Mouse (Mus musculus) frontal cortex, postnatal 14 days (tissue): Measurements from ENCODE around the gene Smarce1.

ENCODE experiments used
- DNase-seq, 2 experiments: peaks; one replicate each; pipeline ENCODE4 v3.0.0; 2022; ENCODE audit warnings: low spot score in 2 of 2

The Smarce1 gene

DNA sequence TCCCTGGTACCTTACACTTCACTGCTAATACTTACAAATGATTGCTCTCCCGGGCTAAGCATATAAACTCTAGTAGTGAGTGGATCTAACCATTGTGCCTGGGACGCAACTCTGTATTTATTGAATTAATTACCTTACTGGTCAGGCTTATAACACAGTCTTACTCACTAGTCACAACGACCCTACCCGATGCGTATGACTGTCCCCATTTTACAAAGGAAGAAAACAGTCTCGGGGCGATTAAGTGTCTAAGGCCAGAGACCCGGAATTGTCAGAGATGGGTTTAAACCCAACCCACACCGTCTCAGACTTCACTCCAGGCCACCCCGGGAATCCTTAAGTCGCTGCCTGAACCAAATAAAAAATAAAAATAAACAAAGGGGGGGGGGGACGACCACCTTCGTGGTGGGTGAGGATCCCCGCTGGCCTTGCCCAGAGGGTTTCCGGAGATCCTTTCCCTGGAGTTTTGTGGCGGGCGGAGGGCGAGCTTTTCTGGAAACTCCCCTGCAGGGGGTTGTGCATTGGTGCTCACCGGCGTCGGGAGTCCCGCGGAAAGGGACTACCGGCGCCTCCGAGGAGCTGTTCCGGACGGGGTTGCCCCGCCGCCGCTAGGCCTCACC is 1.1 kb downstream of the Smarce1 start:
- DNase-seq = no peak

GRCm38 (mm10) chr11:99226298-99226697 is 4.5 kb downstream of the Smarce1 start:
- DNase-seq = no peak

GRCm38 (mm10) chr11:99223310-99223709 is 7.5 kb downstream of the Smarce1 start:
- no peak for DNase-seq

DNA sequence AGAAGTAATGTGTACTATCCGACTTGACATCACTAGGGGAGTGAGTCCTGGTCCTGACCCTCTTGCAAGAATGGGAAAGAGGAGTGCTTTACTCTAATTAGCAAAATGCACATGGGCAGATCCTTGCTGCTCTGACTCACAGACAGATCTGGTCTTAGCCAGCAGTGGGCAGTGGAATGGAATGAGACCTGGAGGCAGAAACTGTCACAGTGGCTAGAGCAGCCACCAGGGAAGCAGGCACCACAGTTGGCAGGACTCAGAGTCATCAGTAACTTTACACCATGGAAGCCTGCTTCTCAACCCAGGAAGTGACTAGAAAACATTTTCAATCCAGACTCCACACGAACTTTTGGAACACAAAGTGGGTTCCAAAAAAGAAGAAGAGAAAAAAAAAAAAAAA is 9.0 kb downstream of the Smarce1 start:
- DNase-seq = no peak

GRCm38 (mm10) chr11:99217248-99217986 is 13.4 kb downstream of the Smarce1 start:
- no peak for DNase-seq

DNA sequence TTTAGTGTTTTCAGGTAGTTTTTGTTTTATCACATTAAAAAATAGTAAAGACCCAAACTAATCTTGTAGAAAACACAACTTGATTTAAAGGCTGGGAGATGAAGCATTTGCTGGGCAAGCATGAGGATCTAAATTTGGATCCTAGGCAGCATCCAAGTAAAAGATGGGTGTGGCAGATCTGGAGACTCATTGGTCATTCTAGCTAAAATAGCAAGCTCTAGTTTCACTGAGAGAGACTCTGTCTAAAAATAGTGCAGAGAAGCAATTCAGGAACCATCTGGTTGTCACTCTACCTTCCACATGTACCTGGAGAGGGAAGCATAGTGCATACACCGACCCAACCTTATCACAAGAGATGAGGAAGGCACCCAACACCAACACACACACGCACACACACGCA is 14.6 kb downstream of the Smarce1 start:
- no peak for DNase-seq

DNA sequence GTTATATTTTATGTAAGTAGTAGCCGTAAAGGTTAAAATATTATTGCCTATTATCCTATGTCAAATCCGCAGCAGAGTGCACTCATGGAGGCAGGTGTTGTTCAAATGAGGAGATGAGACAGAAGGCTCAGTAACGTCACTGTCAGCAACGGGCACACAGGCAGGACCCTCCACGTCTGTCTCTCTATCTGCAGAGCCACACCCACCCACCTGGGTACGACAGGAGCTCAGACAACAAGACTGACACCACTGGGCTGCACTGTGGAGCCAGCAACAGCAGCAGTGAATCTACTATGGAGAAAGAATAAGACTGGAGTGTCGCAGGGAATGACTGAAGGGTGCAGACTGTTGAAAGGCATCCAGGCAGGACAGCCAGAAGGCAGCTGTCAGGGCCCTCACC is 18.1 kb downstream of the Smarce1 start:
- no peak for DNase-seq

- DNase-seq = no peak
These were observed 18.9 kb downstream of the Smarce1 start for GRCm38 (mm10) chr11:99211964-99212363.

DNA sequence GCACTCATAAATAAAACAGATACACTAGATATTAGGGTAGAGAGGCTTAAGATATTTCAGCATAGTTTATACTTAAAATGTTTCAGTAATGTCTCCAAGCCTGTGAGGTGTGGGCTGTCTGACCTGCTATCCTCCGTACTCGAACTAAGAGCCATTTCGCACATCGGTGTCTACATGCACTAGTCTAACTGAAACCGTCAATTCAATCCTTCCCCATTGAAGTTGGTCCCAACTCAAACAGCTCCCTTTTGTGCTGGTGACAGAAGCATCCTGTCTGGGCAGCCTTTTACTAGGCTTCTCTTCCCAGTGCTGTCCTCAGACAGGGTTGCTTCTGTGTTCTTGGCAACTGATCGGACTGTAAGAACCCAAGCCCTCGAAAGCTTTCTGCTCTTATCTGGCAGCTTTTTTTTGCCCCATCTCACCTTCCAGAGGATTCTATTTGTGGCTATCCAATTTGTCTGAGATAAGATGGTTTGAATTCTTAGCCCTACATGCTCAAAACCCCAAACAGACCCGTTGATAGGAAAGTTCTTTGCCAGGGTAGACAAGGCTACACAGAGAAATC is 22.6 kb downstream of the Smarce1 start:
- no peak for DNase-seq

GRCm38 (mm10) chr11:99207449-99207848 is 23.4 kb downstream of the Smarce1 start:
- no peak for DNase-seq

- DNase-seq = no peak
These were observed 23.9 kb downstream of the Smarce1 start for GRCm38 (mm10) chr11:99206954-99207353.

- DNase-seq = peak in 1 of 2 experiments; percentile 34
These were observed 41.6 kb downstream of the Smarce1 start for GRCm38 (mm10) chr11:99189154-99189582.

DNA sequence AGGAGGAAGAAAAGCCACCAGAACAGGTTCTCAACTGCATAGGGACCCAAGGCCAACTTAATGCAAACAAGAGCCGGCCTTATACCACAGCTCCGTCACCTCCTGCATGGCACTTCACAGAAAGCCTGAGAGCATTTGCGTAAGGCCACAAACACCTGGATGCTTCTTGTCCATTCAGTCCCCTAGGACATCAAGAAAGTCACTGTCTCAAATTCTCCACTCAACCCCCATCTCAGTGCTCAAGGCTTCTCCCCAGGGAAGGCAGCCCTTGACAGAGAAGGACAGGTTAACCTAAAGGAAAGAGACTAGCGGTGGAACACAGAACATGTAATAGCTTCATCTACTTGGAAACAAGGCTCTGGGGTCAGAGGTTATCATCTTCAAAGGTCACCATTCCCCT is 43.5 kb downstream of the Smarce1 start:
- no peak for DNase-seq

- DNase-seq = no peak
These were observed 44.0 kb downstream of the Smarce1 start for GRCm38 (mm10) chr11:99186836-99187235.

GRCm38 (mm10) chr11:99182575-99182974 is 48.2 kb downstream of the Smarce1 start:
- no peak for DNase-seq

DNA sequence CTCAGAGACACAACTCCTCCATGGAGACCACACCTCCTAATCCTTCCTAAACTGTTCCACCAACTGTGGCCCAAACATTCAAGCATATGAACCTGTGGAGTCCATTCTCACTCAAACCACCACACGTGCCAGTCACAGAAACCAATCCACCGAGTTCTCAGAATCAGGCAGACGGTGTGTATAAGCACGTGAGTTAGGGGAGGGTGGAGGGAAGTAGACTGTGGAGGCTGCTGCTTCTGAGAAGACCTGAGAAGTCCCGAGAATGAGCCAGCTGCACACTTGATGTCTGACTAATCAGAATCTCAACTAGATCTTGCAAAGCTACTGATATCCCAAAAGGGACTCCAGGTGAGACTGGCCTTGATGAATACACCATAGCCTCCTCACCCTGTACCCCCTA is 50.7 kb downstream of the Smarce1 start:
- no peak for DNase-seq

GRCm38 (mm10) chr11:99177925-99178198 is 53.0 kb downstream of the Smarce1 start:
- DNase-seq = no peak

GRCm38 (mm10) chr11:99177054-99177924 is 53.5 kb downstream of the Smarce1 start:
- no peak for DNase-seq

DNA sequence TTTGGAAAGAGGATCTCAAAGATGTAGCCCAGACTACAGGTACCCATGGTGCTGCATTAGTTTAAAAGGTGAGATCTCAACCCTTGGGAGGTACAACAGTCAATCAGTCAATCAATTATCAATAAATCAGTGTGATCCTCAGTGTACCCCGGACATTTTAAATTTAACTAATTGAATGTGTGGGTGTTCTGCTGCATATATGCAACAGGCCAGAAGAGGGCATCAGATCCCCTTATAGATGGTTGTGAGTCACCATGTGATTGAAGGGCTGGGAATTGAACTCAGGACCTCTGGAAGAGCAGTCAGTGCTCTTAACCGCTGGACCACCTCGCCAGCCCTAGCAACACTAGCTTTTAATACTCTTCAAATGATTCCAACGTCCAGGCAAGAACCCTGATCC is 58.8 kb downstream of the Smarce1 start:
- no peak for DNase-seq

GRCm38 (mm10) chr11:99171442-99171841 is 59.4 kb downstream of the Smarce1 start:
- DNase-seq = no peak

GRCm38 (mm10) chr11:99170547-99171267 is 60.1 kb downstream of the Smarce1 start:
- no peak for DNase-seq

DNA sequence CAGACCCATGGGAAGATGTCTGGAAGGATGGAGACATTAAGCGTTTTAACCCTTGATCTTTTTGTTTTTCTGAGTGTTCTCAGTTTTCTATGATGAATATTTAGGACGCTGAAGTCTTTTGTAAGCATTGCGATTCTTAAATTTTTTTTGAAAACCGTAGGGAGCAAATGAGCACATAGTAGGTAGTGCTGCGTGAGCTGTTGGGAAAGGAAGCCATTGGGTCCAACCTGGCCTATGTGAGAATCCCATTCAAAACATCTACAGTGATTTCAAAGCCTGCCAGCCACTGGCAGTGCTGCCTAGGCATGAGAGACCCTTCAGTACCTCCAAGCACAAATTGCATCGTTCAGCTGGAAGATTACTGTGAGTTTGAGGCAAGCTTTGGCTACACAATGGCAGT is 60.8 kb downstream of the Smarce1 start:
- no peak for DNase-seq
